Mouse (Mus musculus) embryonic facial prominence, embryonic 12.5 days (tissue): Measurements from ENCODE around the gene Phf20. TPM values are rescaled to one million over a fixed set of nuclear protein-coding genes. Genes with fewer than 3 reads are reported as not detected.
A peak's percentile ranks its signal among the peaks of the same experiment; 100 is the strongest.

Experiments
- ATAC-seq: fragments of 200-750 bp; cut with Nextera tagmentation; 2 replicates; pipeline ENCODE4 v1.8.0; 2017; ENCODE audit not compliant: insufficient number of reproducible peaks, insufficient read depth, low FRiP score, low TSS enrichment
- H3K27ac ChIP-seq: fragments of 300-500 bp; sonication (generic); 2 replicates; pipeline ENCODE4 v1.5.1; 2016; ENCODE audit warnings: mild to moderate bottlenecking
- H3K27me3 ChIP-seq: fragments of 300-500 bp; sonication (generic); 2 replicates; pipeline ENCODE4 v1.6.1; 2016; ENCODE audit warnings: mild to moderate bottlenecking, moderate library complexity
- H3K36me3 ChIP-seq: fragments of 300-500 bp; sonication (generic); 2 replicates; pipeline ENCODE4 v1.6.1; 2016; ENCODE audit warnings: mild to moderate bottlenecking
- H3K4me1 ChIP-seq: fragments of 300-500 bp; sonication (generic); 2 replicates; pipeline ENCODE4 v1.6.1; 2016
- H3K4me2 ChIP-seq: fragments of 300-500 bp; sonication (generic); replicated peaks from 2 replicates; pipeline ENCODE4 v1.6.1; 2016; ENCODE audit warnings: mild to moderate bottlenecking, moderate library complexity
- H3K4me3 ChIP-seq: fragments of 300-500 bp; sonication (generic); 2 replicates; pipeline ENCODE4 v1.5.1; 2016; ENCODE audit warnings: mild to moderate bottlenecking
- H3K9ac ChIP-seq: fragments of 300-500 bp; sonication (generic); 2 replicates; pipeline ENCODE4 v1.6.1; 2016; ENCODE audit warnings: mild to moderate bottlenecking, moderate library complexity
- H3K9me3 ChIP-seq: fragments of 300-500 bp; sonication (generic); 2 replicates; pipeline ENCODE4 v1.6.1; 2016; ENCODE audit warnings: mild to moderate bottlenecking, moderate library complexity
- WGBS: fragments of 180-500 bp; shearing (Covaris S2); methylation state at CpG from one replicate; pipeline ENCODE4 v1.1.7; 2016; 5-methylcytosine and 5-hydroxymethylcytosine counted together
- polyA plus RNA-seq: library from polyadenylated mRNA; unstranded; fragments of >200 nt; fragmentation: Nextera tagmentation; extraction: Ambion mirVana; gene quantifications from 2 replicates; pipeline ENCODE4 v1.2.1, GENCODE M21; 2016

Gene Phf20
- polyA plus RNA-seq, 1 experiment from 2014 or later = 85.6 TPM

DNA sequence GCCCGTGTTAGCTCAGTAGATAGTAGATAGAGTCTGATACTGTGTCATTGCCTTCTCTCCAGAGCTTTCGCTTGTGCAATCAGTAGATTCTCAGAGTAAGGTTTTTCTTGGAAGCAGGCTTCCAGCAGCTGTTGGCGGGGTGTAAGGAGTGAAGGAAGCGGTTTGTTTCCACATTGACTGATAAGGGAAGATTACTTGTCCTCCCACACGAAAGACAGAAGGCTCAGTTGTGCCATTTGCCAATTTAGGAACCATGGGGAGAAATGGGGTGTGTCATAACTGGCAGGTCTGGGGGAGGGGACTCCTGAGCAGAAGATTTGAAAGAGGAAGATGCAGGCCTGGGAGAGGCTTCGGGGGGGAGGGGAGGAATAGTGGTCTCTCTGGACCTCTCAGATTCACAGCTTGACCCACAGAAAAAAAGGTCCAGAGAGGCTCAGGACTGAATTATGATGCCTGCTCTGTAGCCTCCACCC is 127.9 kb downstream of the Phf20 start:
- Histone ChIP-seq H3K27ac (no peak overlapping the region), H3K9ac (no peak overlapping the region), H3K9me3 (no peaks in the 10 kb centered on the region), H3K27me3 (no peaks in the 10 kb centered on the region), H3K36me3 (no peaks in the 10 kb centered on the region), H3K4me1 (0 out of 2 replicates have a peak, but pooled peaks cover 2% of the 10 kb centered on the region), H3K4me3 (no peak overlapping the region), H3K4me2 (no peak overlapping the region)
- ATAC-seq = no peak
- whole genome bisulfite sequencing = 67% methylated on average over 6 of the region's 6 CpGs

- no peak overlapping the region for H3K9ac ChIP-seq
- no peak overlapping the region for H3K4me3 ChIP-seq
- no peaks in the 10 kb centered on the region for H3K27me3 ChIP-seq
- peak overlapping the region; percentile 3; the same call in 1 of the 2 replicates for H3K27ac ChIP-seq
- no peaks in the 10 kb centered on the region for H3K36me3 ChIP-seq
- no peaks in the 10 kb centered on the region for H3K9me3 ChIP-seq
- ATAC-seq = no peak
- H3K4me1 ChIP-seq = 0 out of 2 replicates have a peak, but pooled peaks cover 2% of the 10 kb centered on the region
- 26% methylated on average over 5 of the region's 5 CpGs for WGBS
- H3K4me2 ChIP-seq = no peak overlapping the region
Observed at GRCm38 (mm10) chr2:156324681-156325080, 128.4 kb downstream of the Phf20 start.

GRCm38 (mm10) chr2:156330681-156331080 is 134.4 kb downstream of the Phf20 start:
- no peak for ATAC-seq
- Histone ChIP-seq H3K27ac (no peak overlapping the region), H3K4me1 (no peaks in the 10 kb centered on the region), H3K27me3 (no peaks in the 10 kb centered on the region), H3K36me3 (no peaks in the 10 kb centered on the region), H3K4me3 (no peak overlapping the region), H3K9ac (no peak overlapping the region), H3K4me2 (no peak overlapping the region), H3K9me3 (no peaks in the 10 kb centered on the region)
- 47% methylated on average over 1 of the region's 1 CpGs for WGBS

- no peak overlapping the region for H3K4me2 ChIP-seq
- ATAC-seq = no peak
- no peaks in the 10 kb centered on the region for H3K27me3 ChIP-seq
- no peak overlapping the region for H3K27ac ChIP-seq
- WGBS = 78% methylated on average over 7 of the region's 7 CpGs
- no peaks in the 10 kb centered on the region for H3K36me3 ChIP-seq
- no peak overlapping the region for H3K4me3 ChIP-seq
- H3K9me3 ChIP-seq = no peaks in the 10 kb centered on the region
- H3K4me1 ChIP-seq = no peaks in the 10 kb centered on the region
- H3K9ac ChIP-seq = no peak overlapping the region
Observed at GRCm38 (mm10) chr2:156331446-156331965, 135.2 kb downstream of the Phf20 start.

DNA sequence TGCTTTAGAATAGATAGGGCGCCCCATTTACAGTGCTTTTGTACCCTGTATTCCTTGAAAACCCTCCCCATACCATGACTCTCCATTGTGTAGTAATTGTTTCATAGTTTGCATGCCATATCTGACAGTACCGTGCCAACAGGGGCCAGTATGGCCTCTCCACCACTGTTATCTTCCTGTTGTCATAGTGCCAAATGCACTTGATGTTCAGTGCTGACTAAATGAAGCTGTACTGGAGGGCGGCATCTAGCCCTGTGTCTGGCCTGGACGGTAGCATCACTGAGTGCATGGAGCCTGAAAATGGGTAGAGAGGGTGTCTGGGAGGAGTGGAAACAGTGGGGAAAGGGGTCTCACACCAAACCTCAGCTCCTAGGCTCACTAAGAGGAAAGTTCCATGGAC is 143.8 kb downstream of the Phf20 start:
- no peaks in the 10 kb centered on the region for H3K36me3 ChIP-seq
- H3K27me3 ChIP-seq = no peaks in the 10 kb centered on the region
- no peak for ATAC-seq
- no peak overlapping the region for H3K4me2 ChIP-seq
- WGBS = 90% methylated on average over 4 of the region's 4 CpGs
- no peak overlapping the region for H3K9ac ChIP-seq
- no peaks in the 10 kb centered on the region for H3K4me1 ChIP-seq
- H3K4me3 ChIP-seq = no peak overlapping the region
- no peaks in the 10 kb centered on the region for H3K9me3 ChIP-seq
- no peak overlapping the region for H3K27ac ChIP-seq

DNA sequence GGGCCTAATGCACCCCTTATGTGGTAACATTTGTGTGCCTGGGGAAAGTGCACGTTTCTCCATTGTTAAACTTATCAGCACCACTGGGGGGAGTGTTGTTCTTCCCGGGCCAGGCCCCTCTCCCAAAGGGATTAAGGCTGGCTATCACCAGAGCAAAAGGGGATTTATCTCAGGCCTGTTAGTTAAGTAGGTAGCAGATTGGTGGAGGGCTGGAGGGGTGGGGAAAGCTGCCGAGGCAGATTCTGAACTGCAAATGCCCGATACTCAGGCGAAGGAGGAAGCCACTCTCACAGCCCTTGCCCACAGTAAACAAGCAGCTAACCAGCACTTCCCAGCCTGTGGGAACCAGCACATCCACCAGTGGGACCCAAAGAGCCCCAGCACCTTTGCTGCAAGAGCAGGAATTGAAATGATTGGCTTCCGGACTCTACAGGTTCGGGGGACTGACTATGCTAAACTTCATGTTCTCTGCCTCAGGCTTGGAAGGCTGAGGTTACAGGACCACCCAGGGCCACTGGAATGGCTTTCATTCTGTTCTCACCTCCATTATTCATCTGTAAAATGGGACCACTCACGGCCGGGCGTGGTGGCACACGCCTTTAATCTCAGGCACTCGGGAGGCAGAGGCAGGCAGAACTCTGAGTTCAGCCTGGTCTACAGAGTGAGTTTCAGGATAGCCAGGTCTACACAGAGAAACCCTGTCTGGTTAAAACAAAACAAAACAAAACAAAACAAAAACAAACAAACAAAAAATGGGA is 148.7 kb downstream of the Phf20 start:
- H3K4me2 ChIP-seq = no peak overlapping the region
- no peak overlapping the region for H3K27ac ChIP-seq
- H3K4me1 ChIP-seq = no peaks in the 10 kb centered on the region
- WGBS = 53% methylated on average over 12 of the region's 12 CpGs
- no peak overlapping the region for H3K9ac ChIP-seq
- H3K36me3 ChIP-seq = no peaks in the 10 kb centered on the region
- H3K27me3 ChIP-seq = no peaks in the 10 kb centered on the region
- H3K4me3 ChIP-seq = no peak overlapping the region
- H3K9me3 ChIP-seq = no peaks in the 10 kb centered on the region
- ATAC-seq = no peak

DNA sequence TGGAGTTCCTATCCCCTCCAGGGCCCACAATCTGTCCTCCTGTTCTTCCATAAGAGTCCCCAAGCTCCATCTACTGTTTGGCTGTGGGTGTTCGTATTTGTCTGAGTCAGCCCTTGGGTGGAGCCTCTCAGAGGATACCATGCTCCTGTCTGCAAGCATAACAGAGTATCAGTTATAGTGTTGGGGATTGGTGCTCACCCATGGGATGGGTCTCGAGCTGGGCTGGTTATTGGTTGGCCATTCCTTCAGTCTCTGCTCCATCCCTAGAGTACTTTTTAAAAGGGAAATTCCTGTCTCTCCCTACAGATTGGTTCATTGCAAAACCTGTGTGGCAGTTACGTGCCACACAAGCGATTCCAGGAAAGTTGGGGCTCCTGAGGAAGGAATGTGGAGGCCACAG is 152.5 kb downstream of the Phf20 start:
- WGBS = 78% methylated on average over 4 of the region's 4 CpGs
- no peak overlapping the region for H3K9ac ChIP-seq
- H3K4me1 ChIP-seq = no peaks in the 10 kb centered on the region
- H3K27ac ChIP-seq = no peak overlapping the region
- H3K4me2 ChIP-seq = no peak overlapping the region
- no peaks in the 10 kb centered on the region for H3K27me3 ChIP-seq
- no peaks in the 10 kb centered on the region for H3K9me3 ChIP-seq
- no peak for ATAC-seq
- H3K4me3 ChIP-seq = no peak overlapping the region
- H3K36me3 ChIP-seq = no peaks in the 10 kb centered on the region

DNA sequence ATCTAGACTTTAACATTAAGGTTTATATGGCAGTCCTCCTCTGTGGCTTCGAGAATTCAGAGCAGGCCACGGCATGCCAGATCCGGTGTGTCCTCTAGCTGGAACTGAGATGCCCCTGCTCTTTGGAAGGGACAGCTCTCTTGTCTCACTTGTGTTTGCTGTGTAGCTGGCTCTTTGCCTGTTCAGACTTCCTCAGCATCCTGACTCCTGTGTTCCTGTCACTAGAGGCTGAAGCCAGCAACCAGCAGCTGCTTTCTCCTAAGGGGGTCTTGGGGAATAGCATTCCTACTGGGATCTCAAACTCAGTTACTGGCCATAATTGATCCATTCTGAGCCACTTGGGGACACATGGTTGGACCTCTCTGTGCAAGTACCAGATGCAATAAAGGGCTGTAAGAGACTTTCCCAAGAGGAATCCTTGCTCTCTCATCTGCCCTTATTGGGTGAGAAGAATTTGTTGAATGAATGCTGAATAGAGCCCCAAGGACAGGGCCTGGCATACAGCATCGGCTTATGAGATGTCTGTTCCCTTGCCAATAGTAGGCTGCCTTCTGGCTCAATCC is 153.1 kb downstream of the Phf20 start:
- H3K4me2 ChIP-seq = no peak overlapping the region
- H3K27ac ChIP-seq = no peak overlapping the region
- WGBS = 89% methylated on average over 4 of the region's 4 CpGs
- no peak overlapping the region for H3K9ac ChIP-seq
- H3K4me3 ChIP-seq = no peak overlapping the region
- H3K36me3 ChIP-seq = no peaks in the 10 kb centered on the region
- no peak for ATAC-seq
- H3K4me1 ChIP-seq = no peaks in the 10 kb centered on the region
- H3K27me3 ChIP-seq = no peaks in the 10 kb centered on the region
- H3K9me3 ChIP-seq = no peaks in the 10 kb centered on the region

DNA sequence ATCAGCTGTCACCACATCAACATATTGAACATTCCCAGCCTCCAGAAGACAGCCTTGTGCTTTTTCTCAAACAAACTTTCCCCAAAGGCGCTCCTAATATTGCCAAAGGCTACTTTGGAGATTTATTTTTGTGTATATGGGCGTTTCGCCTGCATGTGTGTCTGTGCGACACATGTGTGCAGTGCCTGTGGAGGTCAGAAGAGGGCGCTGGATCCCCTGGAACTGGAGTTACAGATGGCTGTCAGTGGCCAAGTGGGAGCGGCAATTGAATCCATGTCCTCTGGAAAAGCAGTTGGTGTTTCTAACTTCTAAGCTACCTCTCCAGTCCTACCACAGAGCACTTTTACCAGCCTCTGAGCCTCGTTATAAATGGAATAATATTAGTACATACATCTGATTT is 155.0 kb downstream of the Phf20 start:
- Histone ChIP-seq H3K4me3 (no peak overlapping the region), H3K4me1 (no peaks in the 10 kb centered on the region), H3K27me3 (no peaks in the 10 kb centered on the region), H3K9ac (no peak overlapping the region), H3K27ac (no peak overlapping the region), H3K4me2 (no peak overlapping the region), H3K36me3 (no peaks in the 10 kb centered on the region), H3K9me3 (no peaks in the 10 kb centered on the region)
- 83% methylated on average over 7 of the region's 7 CpGs for WGBS
- ATAC-seq = no peak

GRCm38 (mm10) chr2:156352413-156353165 is 156.3 kb downstream of the Phf20 start:
- no peaks in the 10 kb centered on the region for H3K4me1 ChIP-seq
- no peaks in the 10 kb centered on the region for H3K9me3 ChIP-seq
- no peak overlapping the region for H3K4me2 ChIP-seq
- H3K4me3 ChIP-seq = no peak overlapping the region
- no peaks in the 10 kb centered on the region for H3K36me3 ChIP-seq
- ATAC-seq = no peak
- WGBS = 78% methylated on average over 8 of the region's 8 CpGs
- no peaks in the 10 kb centered on the region for H3K27me3 ChIP-seq
- no peak overlapping the region for H3K27ac ChIP-seq
- no peak overlapping the region for H3K9ac ChIP-seq

DNA sequence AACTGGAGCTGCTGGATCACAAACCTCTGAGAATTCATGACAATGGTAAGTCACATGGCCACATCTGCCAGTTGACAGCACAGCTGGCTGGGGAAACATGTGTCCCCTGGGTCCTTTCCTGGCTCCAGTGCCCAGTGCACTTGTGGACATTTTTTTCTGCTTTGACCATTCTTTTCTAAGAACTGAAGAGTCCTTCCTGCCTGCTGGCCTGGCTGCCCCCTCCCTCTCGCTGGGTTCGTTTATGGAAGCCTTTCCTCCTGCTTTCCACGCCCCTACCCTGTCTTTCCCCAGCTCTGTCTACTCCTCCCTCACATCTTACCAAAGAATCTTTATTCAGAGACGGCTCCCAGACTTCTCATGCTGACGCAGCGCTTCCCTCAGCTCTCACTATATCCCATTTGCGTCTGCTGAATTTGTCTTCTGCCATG is 157.0 kb downstream of the Phf20 start:
- no peaks in the 10 kb centered on the region for H3K36me3 ChIP-seq
- no peak overlapping the region for H3K27ac ChIP-seq
- ATAC-seq = no peak
- no peak overlapping the region for H3K9ac ChIP-seq
- H3K4me3 ChIP-seq = no peak overlapping the region
- no peaks in the 10 kb centered on the region for H3K9me3 ChIP-seq
- H3K27me3 ChIP-seq = no peaks in the 10 kb centered on the region
- no peaks in the 10 kb centered on the region for H3K4me1 ChIP-seq
- no peak overlapping the region for H3K4me2 ChIP-seq
- WGBS = 38% methylated on average over 7 of the region's 7 CpGs
